Mouse (Mus musculus) G1E (cell line): ENCODE results near the gene Ferd3l.

ENCODE experiments used
- CTCF ChIP-seq: IDR thresholded peaks from 2 replicates; pipeline ENCODE4 v1.5.1; 2012; ENCODE audit warnings: low read depth, low read length, inconsistent platforms, mixed read lengths
- GATA1 ChIP-seq: IDR thresholded peaks from 2 replicates; pipeline ENCODE4 v1.6.1; 2012; ENCODE audit warnings: borderline replicate concordance, low read length, inconsistent platforms, mixed read lengths
- GATA2 ChIP-seq: IDR thresholded peaks from 2 replicates; pipeline ENCODE4 v1.6.1; 2012; ENCODE audit warnings: low read depth, low read length, inconsistent platforms, borderline replicate concordance
- POLR2AphosphoS5 ChIP-seq: IDR thresholded peaks from 2 replicates; pipeline ENCODE4 v1.6.1; 2012; ENCODE audit warnings: low read depth, low read length, inconsistent platforms; ENCODE audit not compliant: insufficient replicate concordance
- TAL1 ChIP-seq: conservative IDR thresholded peaks from 2 replicates; pipeline ENCODE4 v1.6.1; 2012; ENCODE audit warnings: low read depth, low read length, inconsistent platforms, mixed read lengths

DNA sequence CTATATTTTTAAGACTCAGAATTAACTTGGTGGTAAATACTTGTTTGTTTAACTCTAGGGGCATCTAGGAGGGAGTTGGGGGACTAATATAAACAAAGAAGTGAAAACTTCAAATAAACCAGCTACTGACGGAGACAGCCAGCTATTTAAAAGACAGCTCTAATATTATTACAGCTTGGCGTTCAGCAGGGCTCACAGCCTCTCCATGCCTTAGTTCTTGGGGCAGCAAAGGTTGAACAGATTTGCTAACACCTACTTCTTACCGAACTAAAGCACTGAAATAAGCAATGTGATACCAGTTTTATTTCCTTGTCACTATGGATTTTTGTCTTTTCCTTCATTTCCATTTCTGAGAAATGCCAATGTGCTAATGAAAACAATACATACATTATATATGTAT is 31.6 kb downstream of the Ferd3l start:
- TF ChIP-seq CTCF, result no peak
- TF ChIP-seq TAL1, result no peak
- TF ChIP-seq GATA2, result no peak
- TF ChIP-seq POLR2AphosphoS5, result no peak
- TF ChIP-seq GATA1, result no peak
